Mouse (Mus musculus) adrenal gland, adult (tissue): ENCODE data around the gene Fbxw27.
"Not testable (repeated sequence)": the region's sequence is repeated elsewhere in the genome, so short reads cannot be mapped to it uniquely, and the experiment has no call there.

Experiments used
- DNase-seq, 2 experiments: peaks; one replicate each; pipeline ENCODE4 v3.0.0; 2022 to 2023; ENCODE audit warnings: low spot score in 1 of 2; ENCODE audit not compliant: inconsistent age in 2 of 2

Fbxw27 gene

DNA sequence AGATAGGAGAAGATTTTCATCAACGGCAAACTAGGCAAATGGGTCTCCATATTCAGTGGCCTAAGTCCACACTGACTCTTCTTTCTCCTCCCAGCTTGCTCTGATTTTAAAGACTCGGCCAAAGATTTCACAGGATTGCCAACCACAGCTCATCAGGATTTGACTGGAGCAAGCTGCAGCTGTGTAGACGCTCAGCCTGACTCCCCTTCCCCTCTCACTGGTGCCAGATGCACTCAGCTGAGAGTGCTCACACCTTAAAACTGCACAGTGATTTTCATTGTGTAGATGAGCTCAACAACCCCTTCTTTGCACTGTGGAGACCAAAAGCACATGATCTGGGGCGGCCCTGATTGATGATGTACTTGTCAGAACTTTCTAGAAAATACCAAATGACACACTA, at the start of gene Fbxw27:
TSS of gene Fbxw27 (minus strand) at position 101 of the 400 bp plus-strand sequence.
- not testable (repeated sequence) for DNase-seq

DNA sequence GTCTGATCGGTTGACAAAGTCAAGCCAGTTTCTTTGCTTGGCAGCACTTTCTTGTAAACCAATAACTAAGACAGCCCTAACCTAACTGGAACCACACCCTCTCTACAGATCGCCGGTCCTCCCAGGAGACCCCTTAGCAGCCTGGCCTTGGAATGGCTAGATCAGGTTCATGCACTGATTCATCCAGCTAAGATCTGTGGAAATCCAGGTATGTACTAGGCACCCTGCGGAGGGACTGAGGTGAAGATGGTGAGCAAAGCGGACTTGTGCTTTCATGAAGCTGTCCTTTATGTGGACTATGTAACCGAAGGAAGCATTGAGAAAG, 42.6 kb upstream of the Fbxw27 start:
- DNase-seq, result no peak

- DNase-seq, result peak; percentile 86 to 97
Measured at GRCm38 (mm10) chr9:109832391-109833087, 42.1 kb upstream of the Fbxw27 start, which contains the start of gene Nme6. Gene Nme6 (plus strand): TSS chr9:109832749.

DNA sequence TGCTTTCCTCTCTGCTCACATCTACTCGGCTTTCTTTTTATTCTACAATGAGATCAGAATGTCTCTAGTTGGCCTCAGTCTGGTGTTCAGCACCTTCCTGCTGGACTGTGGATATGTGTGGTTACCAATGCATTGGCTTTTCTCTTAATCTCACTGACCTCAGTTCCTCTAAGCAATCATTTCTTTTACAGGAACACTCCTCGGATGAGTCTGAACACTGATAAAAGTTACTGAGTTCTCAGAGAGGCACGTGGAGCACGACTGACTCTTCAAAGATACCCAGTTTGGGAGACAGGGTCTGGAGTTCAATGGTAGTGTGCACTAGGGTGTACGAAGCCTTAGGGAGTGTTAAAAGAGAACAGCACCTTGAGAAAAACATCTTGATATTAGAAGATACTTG, 35.7 kb upstream of the Fbxw27 start:
- DNase-seq, result no peak

DNA sequence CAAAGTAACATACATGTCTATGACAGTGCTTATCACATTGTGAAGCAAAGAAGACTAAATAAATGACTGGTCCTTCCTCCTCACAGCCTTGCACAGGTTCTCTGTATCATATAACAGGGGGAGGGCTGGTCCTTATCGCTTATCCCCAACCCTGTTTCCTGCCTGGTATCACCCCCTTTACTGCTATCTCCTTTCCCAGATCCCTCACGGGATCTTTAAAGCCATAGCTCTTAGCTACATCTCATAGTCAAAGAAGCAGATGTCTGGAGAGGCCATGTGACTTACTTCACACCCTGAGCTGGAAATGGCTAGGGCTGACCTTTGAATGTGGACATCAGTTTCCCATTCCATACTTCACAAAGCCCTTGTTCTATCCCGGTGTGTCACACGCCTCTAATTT, 35.3 kb upstream of the Fbxw27 start:
- no peak for DNase-seq

GRCm38 (mm10) chr9:109816341-109816740, 25.9 kb upstream of the Fbxw27 start:
- DNase-seq, result no peak

DNA sequence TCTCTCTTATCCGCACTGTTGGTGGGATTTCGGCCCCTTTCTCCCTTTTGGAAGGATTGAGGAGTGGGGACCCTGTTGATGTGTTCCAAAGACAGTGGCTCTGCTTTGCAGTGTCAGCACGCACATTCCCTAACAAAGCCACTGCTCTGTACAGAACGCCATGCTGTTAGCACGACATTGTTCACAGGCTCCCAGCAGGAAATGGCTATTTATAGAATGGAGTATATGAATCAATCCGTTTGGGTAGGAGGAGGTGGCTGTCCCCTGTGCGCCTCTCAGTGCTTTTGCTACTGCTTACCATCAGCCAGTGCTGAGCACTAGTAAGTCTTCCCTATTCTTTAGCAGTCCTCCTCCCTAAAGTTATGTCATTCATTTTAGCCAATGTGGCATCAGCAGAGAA, 23.0 kb upstream of the Fbxw27 start:
- DNase-seq, result no peak

GRCm38 (mm10) chr9:109811980-109812379, 21.5 kb upstream of the Fbxw27 start, which contains the start of gene Spink8:
Gene Spink8 (plus strand): TSS chr9:109812280.
- no peak for DNase-seq

GRCm38 (mm10) chr9:109807898-109808297, 17.4 kb upstream of the Fbxw27 start:
- no peak for DNase-seq

GRCm38 (mm10) chr9:109806695-109807293, 16.3 kb upstream of the Fbxw27 start:
- peak in 1 of 2 experiments; percentile 43 for DNase-seq

GRCm38 (mm10) chr9:109806260-109806659, 15.8 kb upstream of the Fbxw27 start:
- no peak for DNase-seq

DNA sequence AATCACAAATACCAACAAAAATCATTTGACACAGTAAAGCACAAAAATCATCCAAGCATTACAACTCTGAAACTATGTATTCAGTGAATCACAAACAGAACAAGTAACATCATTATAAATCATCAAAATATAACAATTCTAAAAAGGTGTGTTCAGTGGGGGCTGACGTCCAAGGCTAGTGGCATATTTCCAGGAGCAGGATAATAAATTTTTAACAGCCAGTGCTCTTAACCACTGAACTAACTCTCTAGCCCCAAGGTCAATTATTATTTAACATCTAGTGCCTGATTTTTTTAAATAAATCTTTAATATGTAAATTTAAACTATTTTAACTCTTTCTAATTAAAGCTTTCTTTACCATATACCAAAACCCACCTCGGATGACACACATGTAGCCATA, 15.1 kb upstream of the Fbxw27 start:
- DNase-seq, result peak in 1 of 2 experiments; percentile 43

- peak; percentile 22 to 73 for DNase-seq
Measured at GRCm38 (mm10) chr9:109798051-109798450, 7.6 kb upstream of the Fbxw27 start.

DNA sequence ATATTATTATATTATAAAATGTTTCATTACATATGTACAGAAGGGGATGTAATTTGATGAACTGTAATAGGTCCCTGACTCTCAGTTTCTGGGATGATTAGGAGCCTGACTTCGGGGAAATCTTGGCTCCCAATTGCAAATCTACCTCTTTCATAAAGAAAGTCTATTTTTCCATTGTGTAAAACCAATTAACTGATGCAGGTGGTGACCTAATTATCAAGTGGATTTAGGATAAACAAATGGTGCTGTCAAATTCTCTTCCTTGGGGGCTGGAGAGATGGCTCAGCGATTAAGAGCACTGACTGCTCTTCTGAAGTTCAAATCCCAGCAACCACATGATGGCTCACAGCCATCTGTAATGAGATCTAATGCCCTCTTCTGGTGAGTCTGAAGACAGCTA, 5.3 kb upstream of the Fbxw27 start:
- DNase-seq, result peak in 1 of 2 experiments; percentile 26

- peak in 1 of 2 experiments; percentile 36 for DNase-seq
Measured at GRCm38 (mm10) chr9:109795221-109795620, 4.8 kb upstream of the Fbxw27 start.

DNA sequence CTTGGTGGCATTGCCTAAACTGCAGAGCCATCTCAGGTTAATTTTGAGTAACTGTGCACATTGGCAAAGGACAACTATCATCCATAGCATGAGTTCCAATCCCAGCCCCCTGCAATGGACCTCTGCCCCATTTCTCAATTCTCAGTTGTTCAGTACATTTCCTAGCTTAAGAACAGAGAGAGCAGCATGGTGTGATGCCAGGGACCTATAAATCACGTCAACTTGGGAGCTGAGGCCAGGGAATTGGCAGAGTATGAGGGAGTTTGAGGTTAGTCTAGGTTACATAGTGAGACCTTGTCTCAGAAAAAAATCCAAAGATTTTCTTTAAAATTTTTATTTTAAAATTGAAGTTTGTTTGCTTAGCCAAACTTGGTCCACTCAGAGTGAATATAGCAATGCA, 23.6 kb downstream of the Fbxw27 start:
- peak; percentile 67 to 85 for DNase-seq

GRCm38 (mm10) chr9:109745989-109746388, 44.5 kb downstream of the Fbxw27 start, which contains the start of gene Fbxw26:
Gene Fbxw26 (minus strand): TSS chr9:109746089.
- DNase-seq, result not testable (repeated sequence)
